Comparison of ENCODE assay signal across 8 mouse cellular contexts in genomic region chr7:44868919-44869696, GRCm38 (mm10). TPM values are rescaled to one million over a fixed set of nuclear protein-coding genes. Genes with fewer than 3 reads are reported as not detected.
DNase-seq lines count a peak whose midpoint lies in the region; ATAC-seq and TF ChIP-seq lines count a peak whose summit lies in the region.

No protein-coding gene starts in this region.

- H3K4me3 ChIP-seq in embryonic facial prominence, embryonic 15.5 days (replicated peaks) = peak overlapping the region; percentile 95
- peak overlapping the region; percentile 99 for H3K4me3 ChIP-seq in heart, postnatal 0 days (ENCODE audit: low read depth, low read length)
- peak overlapping the region; percentile 98 for H3K4me3 ChIP-seq in midbrain, embryonic 10.5 days
- H3K4me3 ChIP-seq in stomach, embryonic 14.5 days (ENCODE audit: low read depth, low read length) = peak overlapping the region; percentile 94

- H3K27ac ChIP-seq in embryonic facial prominence, embryonic 15.5 days (replicated peaks) = peak overlapping the region; percentile 100
- H3K27ac ChIP-seq in heart, postnatal 0 days (ENCODE audit: low read depth) = peak overlapping the region; percentile 100
- peak overlapping the region; percentile 99 for H3K27ac ChIP-seq in midbrain, embryonic 10.5 days (replicated peaks)
- peak overlapping the region; percentile 100 for H3K27ac ChIP-seq in stomach, embryonic 14.5 days (ENCODE audit: low read length)

- no peak for TF ChIP-seq CTCF in heart, postnatal 0 days (IDR thresholded peaks at IDR 0.05; ENCODE audit: low read depth)

- peaks cover 50% of the 10 kb centered on the region for H3K4me1 ChIP-seq in embryonic facial prominence, embryonic 15.5 days
- H3K4me1 ChIP-seq in heart, postnatal 0 days (ENCODE audit: control insufficient read depth, insufficient read depth) = peaks cover 50% of the 10 kb centered on the region
- peaks cover 62% of the 10 kb centered on the region for H3K4me1 ChIP-seq in midbrain, embryonic 10.5 days
- H3K4me1 ChIP-seq in stomach, embryonic 14.5 days (ENCODE audit: control insufficient read depth, insufficient read depth, low read length) = peaks cover 43% of the 10 kb centered on the region

- intact Hi-C loops in left cerebral cortex, postnatal 4 days (cut with DNase I) = no loop called here

- WGBS in embryonic facial prominence, embryonic 15.5 days = under 1% methylated on average over 84 of the region's 108 CpGs
- WGBS in heart, postnatal 0 days = under 1% methylated on average over 83 of the region's 108 CpGs
- under 1% methylated on average over 105 of the region's 108 CpGs for WGBS in midbrain, embryonic 10.5 days
- under 1% methylated on average over 97 of the region's 108 CpGs for WGBS in stomach, embryonic 14.5 days

- H3K4me2 ChIP-seq in embryonic facial prominence, embryonic 15.5 days (replicated peaks) = peak overlapping the region; percentile 89
- peak overlapping the region; percentile 83 for H3K4me2 ChIP-seq in heart, postnatal 0 days (ENCODE audit: low read depth, low read length)
- H3K4me2 ChIP-seq in stomach, embryonic 14.5 days (replicated peaks; ENCODE audit: low read depth, low read length) = peak overlapping the region; percentile 82

- H3K27me3 ChIP-seq in embryonic facial prominence, embryonic 15.5 days = no peaks in the 10 kb centered on the region
- H3K27me3 ChIP-seq in heart, postnatal 0 days (ENCODE audit: control insufficient read depth, insufficient read depth, low read length) = no peaks in the 10 kb centered on the region
- H3K27me3 ChIP-seq in midbrain, embryonic 10.5 days (ENCODE audit: low read depth, poor library complexity, severe bottlenecking) = no peaks in the 10 kb centered on the region
- H3K27me3 ChIP-seq in stomach, embryonic 14.5 days (ENCODE audit: control insufficient read depth, insufficient read depth, low read length) = no peaks in the 10 kb centered on the region

- peak; percentile 41 for DNase-seq in ES-CJ7 (ENCODE audit: low read depth, low spot score)
- peak; percentile 77 for DNase-seq in adrenal gland, postnatal 25 days
- DNase-seq in heart, postnatal 0 days (ENCODE audit: low spot score) = no peak
- peak; percentile 65 for DNase-seq in left cerebral cortex, postnatal 4 days
- peak; percentile 79 for DNase-seq in midbrain, embryonic 10.5 days (ENCODE audit: low spot score)
- DNase-seq in layer of hippocampus, adult 8-10 months (ENCODE audit: low spot score in 2 of 2) = no peak

- no peaks in the 10 kb centered on the region for H3K9me3 ChIP-seq in embryonic facial prominence, embryonic 15.5 days (replicated peaks)
- no peaks in the 10 kb centered on the region for H3K9me3 ChIP-seq in heart, postnatal 0 days (replicated peaks; ENCODE audit: control insufficient read depth, low read length)
- no peaks in the 10 kb centered on the region for H3K9me3 ChIP-seq in midbrain, embryonic 10.5 days (replicated peaks)
- no peaks in the 10 kb centered on the region for H3K9me3 ChIP-seq in stomach, embryonic 14.5 days (ENCODE audit: control insufficient read depth, low read depth, low read length)

- peaks cover 22% of the 10 kb centered on the region for H3K36me3 ChIP-seq in embryonic facial prominence, embryonic 15.5 days
- peaks cover 13% of the 10 kb centered on the region for H3K36me3 ChIP-seq in heart, postnatal 0 days (replicated peaks; ENCODE audit: control insufficient read depth, insufficient read depth, low read length)
- peaks cover 42% of the 10 kb centered on the region for H3K36me3 ChIP-seq in midbrain, embryonic 10.5 days
- peaks cover 22% of the 10 kb centered on the region for H3K36me3 ChIP-seq in stomach, embryonic 14.5 days (ENCODE audit: control insufficient read depth, insufficient read depth, low read length)

- TF ChIP-seq EP300 in heart, postnatal 0 days (IDR thresholded peaks at IDR 0.05; ENCODE audit: low read depth) = no peak

- H3K9ac ChIP-seq in embryonic facial prominence, embryonic 15.5 days = peak overlapping the region; percentile 100
- peak overlapping the region; percentile 96 for H3K9ac ChIP-seq in heart, postnatal 0 days (replicated peaks; ENCODE audit: low read depth, low read length)
- H3K9ac ChIP-seq in stomach, embryonic 14.5 days (replicated peaks; ENCODE audit: low read depth, low read length) = peak overlapping the region; percentile 100

- peak; percentile 72 for ATAC-seq in embryonic facial prominence, embryonic 15.5 days (ENCODE audit: insufficient number of reproducible peaks, low FRiP score, low TSS enrichment, low read depth)
- peak; percentile 22 for ATAC-seq in heart, postnatal 0 days (ENCODE audit: insufficient read depth, low read depth)
- peak; percentile 59 for ATAC-seq in stomach, embryonic 14.5 days (ENCODE audit: insufficient number of reproducible peaks, insufficient read depth, low FRiP score, low read depth)

RNA-seq across cellular contexts. Expression of gene Ptov1, which starts 0.5 kb away (rescaled TPM):
- 309 and 326 TPM in 2 replicates for total RNA-seq in adrenal gland, postnatal 25 days (2021)
- 428 and 442 TPM in 2 replicates for polyA plus RNA-seq in embryonic facial prominence, embryonic 15.5 days (2015; fragmentation: Nextera tagmentation; extraction: Ambion mirVana)
- total RNA-seq in heart, postnatal 0 days (2014; rRNA removed; ENCODE audit: low replicate concordance) = 335 and 364 TPM in 2 replicates
- polyA plus RNA-seq in heart, postnatal 0 days (2015; fragmentation: Nextera tagmentation; extraction: Ambion mirVana) = 246 and 248 TPM in 2 replicates
- total RNA-seq in left cerebral cortex, postnatal 4 days (2021) = 100 to 1,000 TPM; 423 to 428 TPM
- polyA plus RNA-seq in midbrain, embryonic 10.5 days (2016; fragmentation: Nextera tagmentation; extraction: Ambion mirVana) = 478 and 516 TPM in 2 replicates
- polyA plus RNA-seq in stomach, embryonic 14.5 days (2014; fragmentation: Nextera tagmentation; extraction: Ambion mirVana) = 377 and 384 TPM in 2 replicates
- 100 to 1,000 TPM; 310 to 354 (median 329) TPM for total RNA-seq in layer of hippocampus, adult 8-10 months (2022)

RNA-seq across cellular contexts. Expression of gene Pnkp, which starts 12.2 kb away (rescaled TPM):
- 53.2 and 55.8 TPM in 2 replicates for total RNA-seq in adrenal gland, postnatal 25 days (2021)
- 30.4 and 37.3 TPM in 2 replicates for polyA plus RNA-seq in embryonic facial prominence, embryonic 15.5 days (2015; fragmentation: Nextera tagmentation; extraction: Ambion mirVana)
- total RNA-seq in heart, postnatal 0 days (2014; rRNA removed; ENCODE audit: low replicate concordance) = 43.6 and 45.9 TPM in 2 replicates
- polyA plus RNA-seq in heart, postnatal 0 days (2015; fragmentation: Nextera tagmentation; extraction: Ambion mirVana) = 24.5 and 27.2 TPM in 2 replicates
- total RNA-seq in left cerebral cortex, postnatal 4 days (2021) = 10 to 100 TPM; 27.5 to 29.3 TPM
- 38.1 and 38.4 TPM in 2 replicates for polyA plus RNA-seq in midbrain, embryonic 10.5 days (2016; fragmentation: Nextera tagmentation; extraction: Ambion mirVana)
- polyA plus RNA-seq in stomach, embryonic 14.5 days (2014; fragmentation: Nextera tagmentation; extraction: Ambion mirVana) = 25.7 and 30.0 TPM in 2 replicates
- total RNA-seq in layer of hippocampus, adult 8-10 months (2022) = 10 to 100 TPM; 29.8 to 37.7 (median 32.4) TPM

RNA-seq across cellular contexts. Expression of gene Tbc1d17, which starts 20.2 kb away (rescaled TPM):
- total RNA-seq in adrenal gland, postnatal 25 days (2021) = 62.1 and 88.5 TPM in 2 replicates
- polyA plus RNA-seq in embryonic facial prominence, embryonic 15.5 days (2015; fragmentation: Nextera tagmentation; extraction: Ambion mirVana) = 86.6 and 89.3 TPM in 2 replicates
- 43.5 and 101 TPM in 2 replicates for total RNA-seq in heart, postnatal 0 days (2014; rRNA removed; ENCODE audit: low replicate concordance)
- polyA plus RNA-seq in heart, postnatal 0 days (2015; fragmentation: Nextera tagmentation; extraction: Ambion mirVana) = 51.7 and 57.5 TPM in 2 replicates
- total RNA-seq in left cerebral cortex, postnatal 4 days (2021) = 10 to 100 TPM; 57.1 to 68.3 TPM
- 77.8 and 89.4 TPM in 2 replicates for polyA plus RNA-seq in midbrain, embryonic 10.5 days (2016; fragmentation: Nextera tagmentation; extraction: Ambion mirVana)
- polyA plus RNA-seq in stomach, embryonic 14.5 days (2014; fragmentation: Nextera tagmentation; extraction: Ambion mirVana) = 64.6 and 71.8 TPM in 2 replicates
- 10 to 100 TPM; 71.9 to 92.1 (median 73.8) TPM for total RNA-seq in layer of hippocampus, adult 8-10 months (2022)

RNA-seq across cellular contexts. Expression of gene Akt1s1, which starts 20.3 kb away (rescaled TPM):
- total RNA-seq in adrenal gland, postnatal 25 days (2021) = 116 and 138 TPM in 2 replicates
- polyA plus RNA-seq in embryonic facial prominence, embryonic 15.5 days (2015; fragmentation: Nextera tagmentation; extraction: Ambion mirVana) = 124 and 127 TPM in 2 replicates
- 81.8 and 137 TPM in 2 replicates for total RNA-seq in heart, postnatal 0 days (2014; rRNA removed; ENCODE audit: low replicate concordance)
- polyA plus RNA-seq in heart, postnatal 0 days (2015; fragmentation: Nextera tagmentation; extraction: Ambion mirVana) = 91.3 and 91.8 TPM in 2 replicates
- 10 to 100 TPM; 74.1 to 85.4 TPM for total RNA-seq in left cerebral cortex, postnatal 4 days (2021)
- polyA plus RNA-seq in midbrain, embryonic 10.5 days (2016; fragmentation: Nextera tagmentation; extraction: Ambion mirVana) = 89.5 and 98.1 TPM in 2 replicates
- 43.6 and 54.9 TPM in 2 replicates for polyA plus RNA-seq in stomach, embryonic 14.5 days (2014; fragmentation: Nextera tagmentation; extraction: Ambion mirVana)
- total RNA-seq in layer of hippocampus, adult 8-10 months (2022) = 10 to 100 TPM; 66.3 to 72.6 (median 71.0) TPM

RNA-seq across cellular contexts. Expression of gene Med25, which starts 23.4 kb away (rescaled TPM):
- total RNA-seq in adrenal gland, postnatal 25 days (2021) = 93.7 and 103 TPM in 2 replicates
- polyA plus RNA-seq in embryonic facial prominence, embryonic 15.5 days (2015; fragmentation: Nextera tagmentation; extraction: Ambion mirVana) = 110 and 122 TPM in 2 replicates
- 112 and 136 TPM in 2 replicates for total RNA-seq in heart, postnatal 0 days (2014; rRNA removed; ENCODE audit: low replicate concordance)
- 69.0 and 73.3 TPM in 2 replicates for polyA plus RNA-seq in heart, postnatal 0 days (2015; fragmentation: Nextera tagmentation; extraction: Ambion mirVana)
- total RNA-seq in left cerebral cortex, postnatal 4 days (2021) = 100 to 1,000 TPM; 117 to 122 TPM
- 213 and 220 TPM in 2 replicates for polyA plus RNA-seq in midbrain, embryonic 10.5 days (2016; fragmentation: Nextera tagmentation; extraction: Ambion mirVana)
- polyA plus RNA-seq in stomach, embryonic 14.5 days (2014; fragmentation: Nextera tagmentation; extraction: Ambion mirVana) = 65.2 and 79.4 TPM in 2 replicates
- total RNA-seq in layer of hippocampus, adult 8-10 months (2022) = 100 to 1,000 TPM in 3 of 4 experiments, 10 to 100 TPM in 1; 89.6 to 111 (median 107) TPM

Comparison
In these comparisons a context has a peak if more than half of its experiments do, and no peak if none do; other contexts are left out.
1. DNase-seq: peak in ES-CJ7 (single experiment), adrenal gland, postnatal 25 days (single experiment), left cerebral cortex, postnatal 4 days (single experiment) and midbrain, embryonic 10.5 days (single experiment); none in heart, postnatal 0 days (single experiment) and layer of hippocampus, adult 8-10 months (0 of 2).
2. ATAC-seq: peak in every context shown above with its lines; median percentile 72 in embryonic facial prominence, embryonic 15.5 days; 59 in stomach, embryonic 14.5 days; 22 in heart, postnatal 0 days.
3. Peak in every context shown above with its lines, with median percentiles within 50 percentile points of each other: H3K27ac ChIP-seq, H3K4me2 ChIP-seq, H3K4me3 ChIP-seq and H3K9ac ChIP-seq.